Mouse (Mus musculus) kidney, postnatal 0 days (tissue): ENCODE data around the gene Phkb. TPM values are rescaled to one million over a fixed set of nuclear protein-coding genes. Genes with fewer than 3 reads are reported as not detected.

Experiments
- ATAC-seq: fragments of 200-750 bp; cut with Nextera tagmentation; replicated peaks from 2 replicates; pipeline ENCODE4 v1.8.0; 2017; ENCODE audit warnings: low read depth, moderate number of reproducible peaks, moderate TSS enrichment, moderate library complexity; ENCODE audit not compliant: low FRiP score
- DNase-seq: peaks from one replicate; pipeline ENCODE4 v3.0.0-alpha.2; 2016; ENCODE audit warnings: low spot score
- H3K27ac ChIP-seq: fragments of 300-500 bp; sonication (generic); 2 replicates; pipeline ENCODE4 v1.5.1; 2014; ENCODE audit warnings: mild to moderate bottlenecking
- H3K27me3 ChIP-seq: fragments of 300-500 bp; sonication (generic); 2 replicates; pipeline ENCODE4 v1.6.1; 2014; ENCODE audit warnings: low read length, mixed read lengths; ENCODE audit not compliant: insufficient read depth
- H3K36me3 ChIP-seq: fragments of 300-500 bp; sonication (generic); 2 replicates; pipeline ENCODE4 v1.6.1; 2014; ENCODE audit warnings: low read length, mixed read lengths; ENCODE audit not compliant: insufficient read depth
- H3K4me1 ChIP-seq: fragments of 300-500 bp; sonication (generic); replicated peaks from 2 replicates; pipeline ENCODE4 v1.6.1; 2014; ENCODE audit warnings: antibody characterized with exemption, low read length, mixed read lengths; ENCODE audit not compliant: insufficient read depth
- H3K4me2 ChIP-seq: fragments of 300-500 bp; sonication (generic); 2 replicates; pipeline ENCODE4 v1.6.1; 2014; ENCODE audit warnings: mild to moderate bottlenecking, low read length, moderate library complexity, mixed read lengths
- H3K4me3 ChIP-seq: fragments of 300-500 bp; sonication (generic); replicated peaks from 2 replicates; pipeline ENCODE4 v1.5.1; 2014; ENCODE audit warnings: low read depth, low read length
- H3K9ac ChIP-seq: fragments of 300-500 bp; sonication (generic); 2 replicates; pipeline ENCODE4 v1.6.1; 2014; ENCODE audit warnings: low read depth, low read length
- H3K9me3 ChIP-seq: fragments of 300-500 bp; sonication (generic); replicated peaks from 2 replicates; pipeline ENCODE4 v1.6.1; 2016; ENCODE audit warnings: low read length, inconsistent platforms, mixed read lengths
- CTCF ChIP-seq: IDR thresholded peaks from 2 replicates; pipeline ENCODE4 v1.5.1; 2016; ENCODE audit warnings: antibody characterized with exemption, low read depth, mild to moderate bottlenecking, moderate library complexity
- WGBS: fragments of 180-500 bp; shearing (Covaris S2); extraction: QIAGEN DNeasy Blood & Tissue Kit; methylation state at CpG from one replicate; pipeline ENCODE4 v1.1.7; 2014; 5-methylcytosine and 5-hydroxymethylcytosine counted together
- polyA plus RNA-seq: library from polyadenylated mRNA; unstranded; fragments of >200 nt; fragmentation: Nextera tagmentation; extraction: Ambion mirVana; gene quantifications from 2 replicates; pipeline ENCODE4 v1.2.1, GENCODE M21; 2015

The Phkb gene
- polyA plus RNA-seq, 1 experiment from 2014 or later: 44.8 TPM

GRCm38 (mm10) chr8:86090666-86091065, 249.9 kb downstream of the Phkb start:
- Histone ChIP-seq H3K9me3 (no peaks in the 10 kb centered on the region), H3K27ac (no peak overlapping the region), H3K9ac (no peak overlapping the region), H3K27me3 (no peaks in the 10 kb centered on the region), H3K4me1 (no peaks in the 10 kb centered on the region), H3K4me2 (no peak overlapping the region), H3K4me3 (no peak overlapping the region), H3K36me3 (no peaks in the 10 kb centered on the region)
- DNase-seq (no peak), ATAC-seq (no peak)
- TF ChIP-seq CTCF: no peak
- WGBS: 87% methylated on average over 10 of the region's 10 CpGs

Other genes with a start within 250 kb of the Phkb start
- gene Neto2, start 140.0 kb upstream of the Phkb start, polyA plus RNA-seq: 10.6 and 10.8 TPM in 2 replicates
- 86.5 and 88.1 TPM in 2 replicates for gene Itfg1, start within 50 bp of the Phkb start, polyA plus RNA-seq